Mouse (Mus musculus): ENCODE measurements around the gene Calr3. TPM values are rescaled to one million over a fixed set of nuclear protein-coding genes. Genes with fewer than 3 reads are reported as not detected.

The Calr3 gene
- total RNA-seq, 2 experiments from 2014 or later, result 0.74 to 1.1 TPM

GRCm38 (mm10) chr8:72443994-72444350 is 302 bp upstream of the Calr3 start:
- intact Hi-C loops (cut with DNase I), result no loop called here

GRCm38 (mm10) chr8:72438248-72439015 is 5.2 kb downstream of the Calr3 start:
- DNase-seq, result no peak
- intact Hi-C loops (cut with DNase I), result no loop called here

More at GRCm38 (mm10) chr8:72443994-72444350, 302 bp upstream of the Calr3 start:
- DNase-seq, result no peak

- intact Hi-C loops (cut with DNase I), result no loop called here
Measured at GRCm38 (mm10) chr8:72434952-72435351, 8.7 kb downstream of the Calr3 start.

GRCm38 (mm10) chr8:72429676-72430075 is 14.0 kb downstream of the Calr3 start:
- intact Hi-C loops (cut with DNase I), result no loop called here
- no peak for DNase-seq

More at GRCm38 (mm10) chr8:72434952-72435351, 8.7 kb downstream of the Calr3 start:
- peak; percentile 55 for DNase-seq

GRCm38 (mm10) chr8:72422926-72423325 is 20.7 kb downstream of the Calr3 start:
- intact Hi-C loops (cut with DNase I), result no loop called here
- DNase-seq, result no peak

GRCm38 (mm10) chr8:72421362-72422335 is 22.0 kb downstream of the Calr3 start, which contains the start of gene Eps15l1:
Eps15l1 (minus strand) TSS chr8:72421460.
- intact Hi-C loops (cut with DNase I), result no loop called here
- DNase-seq, result peak; percentile 99

- peak; percentile 55 for DNase-seq
- intact Hi-C loops (cut with DNase I), result no loop called here
Measured at GRCm38 (mm10) chr8:72420571-72421361, 22.9 kb downstream of the Calr3 start.

- no peak for DNase-seq
- intact Hi-C loops (cut with DNase I), result no loop called here
Measured at GRCm38 (mm10) chr8:72418073-72418472, 25.6 kb downstream of the Calr3 start.

- intact Hi-C loops (cut with DNase I), result no loop called here
Measured at GRCm38 (mm10) chr8:72415252-72415651, 28.4 kb downstream of the Calr3 start.

GRCm38 (mm10) chr8:72413839-72414238 is 29.8 kb downstream of the Calr3 start:
- intact Hi-C loops (cut with DNase I), result no loop called here
- no peak for DNase-seq

More at GRCm38 (mm10) chr8:72415252-72415651, 28.4 kb downstream of the Calr3 start:
- no peak for DNase-seq

GRCm38 (mm10) chr8:72409443-72409842 is 34.2 kb downstream of the Calr3 start:
- no peak for DNase-seq
- intact Hi-C loops (cut with DNase I), result no loop called here

GRCm38 (mm10) chr8:72407878-72408277 is 35.8 kb downstream of the Calr3 start:
- intact Hi-C loops (cut with DNase I), result no loop called here

GRCm38 (mm10) chr8:72402981-72403380 is 40.7 kb downstream of the Calr3 start:
- intact Hi-C loops (cut with DNase I), result no loop called here
- DNase-seq, result no peak

More at GRCm38 (mm10) chr8:72407878-72408277, 35.8 kb downstream of the Calr3 start:
- DNase-seq, result no peak

- intact Hi-C loops (cut with DNase I), result no loop called here
- no peak for DNase-seq
Measured at GRCm38 (mm10) chr8:72401381-72401780, 42.3 kb downstream of the Calr3 start.

- intact Hi-C loops (cut with DNase I), result no loop called here
- DNase-seq, result no peak
Measured at GRCm38 (mm10) chr8:72385737-72386136, 57.9 kb downstream of the Calr3 start.

- DNase-seq, result no peak
- intact Hi-C loops (cut with DNase I), result no loop called here
Measured at GRCm38 (mm10) chr8:72382395-72382794, 61.3 kb downstream of the Calr3 start.

GRCm38 (mm10) chr8:72380656-72381055 is 63.0 kb downstream of the Calr3 start:
- intact Hi-C loops (cut with DNase I), result no loop called here

GRCm38 (mm10) chr8:72376900-72377299 is 66.8 kb downstream of the Calr3 start:
- intact Hi-C loops (cut with DNase I), result no loop called here
- no peak for DNase-seq

More at GRCm38 (mm10) chr8:72380656-72381055, 63.0 kb downstream of the Calr3 start:
- no peak for DNase-seq

GRCm38 (mm10) chr8:72376309-72376708 is 67.4 kb downstream of the Calr3 start:
- DNase-seq, result no peak
- intact Hi-C loops (cut with DNase I), result no loop called here

GRCm38 (mm10) chr8:72375161-72375560 is 68.5 kb downstream of the Calr3 start:
- intact Hi-C loops (cut with DNase I), result no loop called here
- DNase-seq, result no peak
